Mouse (Mus musculus) kidney, adult 2 months (tissue): Measurements from ENCODE around the gene Tcf12.

Experiments
- CTCF ChIP-seq: fragments of 200-500 bp; conservative IDR thresholded peaks from 2 replicates; pipeline ENCODE4 v1.5.1; 2011; ENCODE audit warnings: low read depth, mild to moderate bottlenecking, control low read depth, low read length, moderate library complexity, mixed read lengths; ENCODE audit not compliant: insufficient read depth, insufficient read length
- POLR2A ChIP-seq: fragments of 200-500 bp; IDR thresholded peaks from one replicate; pipeline ENCODE4 v1.6.1; 2011; ENCODE audit warnings: low read depth, low read length, control low read depth

- TF ChIP-seq CTCF (no peak), POLR2A (no peak)
Measured at GRCm38 (mm10) chr9:72040156-72040555, 71.5 kb downstream of the Tcf12 start.
